Mouse (Mus musculus) kidney, embryonic 16.5 days (tissue): ENCODE measurements around the gene BC024978. TPM values are rescaled to one million over a fixed set of nuclear protein-coding genes. Genes with fewer than 3 reads are reported as not detected.

ENCODE experiments used
- ATAC-seq: fragments of 200-750 bp; cut with Nextera tagmentation; 2 replicates; pipeline ENCODE4 v1.8.0; 2017; ENCODE audit warnings: moderate TSS enrichment; ENCODE audit not compliant: low FRiP score, low TSS enrichment
- H3K27ac ChIP-seq: fragments of 300-500 bp; sonication (generic); 2 replicates; pipeline ENCODE4 v1.5.1; 2014; ENCODE audit warnings: low read length
- H3K27me3 ChIP-seq: fragments of 300-500 bp; sonication (generic); 2 replicates; pipeline ENCODE4 v1.6.1; 2014; ENCODE audit warnings: low read length, control low read depth, mixed read lengths; ENCODE audit not compliant: insufficient read depth
- H3K36me3 ChIP-seq: fragments of 300-500 bp; sonication (generic); 2 replicates; pipeline ENCODE4 v1.6.1; 2014; ENCODE audit warnings: low read length, control low read depth, mixed read lengths; ENCODE audit not compliant: insufficient read depth
- H3K4me1 ChIP-seq: fragments of 300-500 bp; sonication (generic); 2 replicates; pipeline ENCODE4 v1.6.1; 2014; ENCODE audit warnings: low read length, control low read depth, mixed read lengths; ENCODE audit not compliant: insufficient read depth
- H3K4me2 ChIP-seq: fragments of 300-500 bp; sonication (generic); replicated peaks from 2 replicates; pipeline ENCODE4 v1.6.1; 2014; ENCODE audit warnings: low read depth, low read length
- H3K4me3 ChIP-seq: fragments of 300-500 bp; sonication (generic); 2 replicates; pipeline ENCODE4 v1.5.1; 2014; ENCODE audit warnings: mild to moderate bottlenecking, low read length
- H3K9ac ChIP-seq: fragments of 300-500 bp; sonication (generic); replicated peaks from 2 replicates; pipeline ENCODE4 v1.6.1; 2014; ENCODE audit warnings: low read length
- H3K9me3 ChIP-seq: fragments of 300-500 bp; sonication (generic); 2 replicates; pipeline ENCODE4 v1.6.1; 2016; ENCODE audit warnings: low read length, control low read depth
- WGBS: fragments of 180-500 bp; shearing (Covaris S2); extraction: QIAGEN DNeasy Blood & Tissue Kit; methylation state at CpG from one replicate; pipeline ENCODE4 v1.1.7; 2014; 5-methylcytosine and 5-hydroxymethylcytosine counted together
- microRNA counts: library from miRNA; unstranded; fragments of <30 nt; microRNA quantifications from one replicate; lab custom pipeline; 2016
- microRNA-seq: library from miRNA; unstranded; fragments of <30 nt; microRNA quantifications from one replicate; pipeline ENCODE4, GENCODE M21; 2016
- polyA plus RNA-seq: library from polyadenylated mRNA; unstranded; fragments of >200 nt; fragmentation: Nextera tagmentation; extraction: Ambion mirVana; gene quantifications from 2 replicates; pipeline ENCODE4 v1.2.1, GENCODE M21; 2015

BC024978 gene
- polyA plus RNA-seq, 1 experiment from 2014 or later, result 4.1 TPM

DNA sequence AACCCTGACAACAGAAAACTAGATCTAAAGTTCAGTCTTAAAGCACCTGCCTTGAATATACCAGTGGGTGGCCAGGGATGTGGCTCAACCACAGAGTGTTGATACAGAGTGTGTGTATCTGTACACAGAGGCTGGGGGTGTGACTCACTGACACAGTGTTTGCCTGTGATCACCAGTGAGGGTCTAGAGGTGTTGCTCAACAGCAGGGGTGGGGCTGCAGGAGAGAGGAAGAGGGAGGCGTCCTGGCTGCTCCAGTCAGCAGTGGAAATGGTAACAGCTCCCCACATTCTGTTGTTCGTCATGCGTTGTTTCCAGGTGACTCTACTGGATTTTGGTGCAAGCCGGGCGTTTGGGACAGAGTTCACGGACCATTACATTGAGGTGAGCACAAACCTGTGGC, 56.4 kb downstream of the BC024978 start:
- Histone ChIP-seq H3K9ac (no peak overlapping the region), H3K27ac (no peak overlapping the region), H3K9me3 (no peaks in the 10 kb centered on the region), H3K4me3 (no peak overlapping the region), H3K36me3 (peaks cover 11% of the 10 kb centered on the region), H3K4me1 (0 out of 2 replicates have a peak, but pooled peaks cover under 1% of the 10 kb centered on the region), H3K27me3 (no peaks in the 10 kb centered on the region), H3K4me2 (no peak overlapping the region)
- 75% methylated on average over 6 of the region's 6 CpGs for WGBS
- no peak for ATAC-seq

DNA sequence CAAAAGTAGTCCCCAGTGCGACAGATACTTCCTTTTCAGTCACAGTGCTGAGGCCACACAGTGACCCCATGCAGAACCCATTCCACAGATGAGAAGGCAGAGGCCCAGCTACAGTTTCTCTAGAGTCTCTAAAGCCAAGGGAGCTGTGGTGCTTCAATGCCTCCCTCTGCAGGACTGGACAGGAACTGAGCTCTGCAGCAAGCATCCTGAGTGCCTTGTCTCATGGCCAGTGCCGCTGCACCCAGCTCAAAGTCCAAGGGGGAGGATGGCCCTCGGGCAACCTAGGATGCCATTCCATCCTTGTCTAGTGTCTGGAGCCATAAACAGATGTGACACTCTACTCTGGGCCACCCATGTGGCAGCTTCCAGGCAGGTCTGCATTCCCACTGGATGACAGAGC, 60.1 kb downstream of the BC024978 start:
- H3K4me3 ChIP-seq, result no peak overlapping the region
- H3K27me3 ChIP-seq, result no peaks in the 10 kb centered on the region
- no peaks in the 10 kb centered on the region for H3K9me3 ChIP-seq
- no peak for ATAC-seq
- WGBS, result 64% methylated on average over 3 of the region's 3 CpGs
- H3K36me3 ChIP-seq, result 0 out of 2 replicates have a peak, but pooled peaks cover 6% of the 10 kb centered on the region
- peaks cover 30% of the 10 kb centered on the region for H3K4me1 ChIP-seq
- no peak overlapping the region for H3K4me2 ChIP-seq
- no peak overlapping the region for H3K27ac ChIP-seq
- no peak overlapping the region for H3K9ac ChIP-seq

DNA sequence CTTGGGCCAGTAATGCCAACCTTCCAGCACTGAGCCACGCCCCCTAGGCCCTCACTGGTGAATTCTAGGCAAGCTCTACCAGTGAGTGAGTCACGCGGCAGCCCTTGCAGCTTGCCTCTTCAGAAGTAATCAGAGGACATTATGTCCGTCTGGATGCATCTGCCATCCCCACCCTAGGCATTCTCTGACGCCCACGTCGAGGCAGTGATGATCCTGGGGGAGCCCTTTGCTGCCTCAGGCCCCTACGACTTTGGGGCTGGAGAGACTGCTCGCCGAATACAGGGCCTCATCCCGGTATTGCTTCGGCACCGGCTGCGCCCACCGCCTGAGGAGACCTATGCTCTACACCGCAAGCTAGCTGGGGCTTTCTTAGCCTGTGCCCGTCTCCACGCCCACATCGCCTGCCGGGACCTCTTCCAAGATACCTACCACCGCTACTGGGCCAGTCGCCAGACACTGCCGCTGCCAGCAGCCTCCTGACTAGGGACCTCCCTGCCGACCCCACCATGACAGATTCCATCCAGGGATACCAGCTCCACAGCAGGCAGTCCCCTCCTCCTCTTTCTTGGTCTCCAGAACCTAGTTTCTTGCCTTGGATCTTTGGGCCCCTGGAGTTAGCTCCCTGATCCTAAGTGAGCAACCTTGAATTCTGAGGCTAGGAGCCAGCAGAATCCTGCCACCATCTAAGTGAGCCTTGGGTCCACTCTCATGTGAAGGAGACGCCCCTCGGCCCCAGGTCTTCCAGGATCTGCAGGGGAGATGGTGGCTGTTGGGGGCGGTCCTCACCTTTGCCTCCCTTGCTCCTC, 61.7 kb downstream of the BC024978 start:
- WGBS, result 25% methylated on average over 27 of the region's 27 CpGs
- no peaks in the 10 kb centered on the region for H3K27me3 ChIP-seq
- no peak overlapping the region; the same call in 1 of the 2 replicates for H3K4me3 ChIP-seq
- no peak overlapping the region for H3K9ac ChIP-seq
- ATAC-seq, result no peak
- H3K9me3 ChIP-seq, result no peaks in the 10 kb centered on the region
- H3K4me2 ChIP-seq, result peak overlapping the region; percentile 89
- peaks cover under 1% of the 10 kb centered on the region; the same call in 1 of the 2 replicates for H3K36me3 ChIP-seq
- peaks cover 30% of the 10 kb centered on the region for H3K4me1 ChIP-seq
- H3K27ac ChIP-seq, result peak overlapping the region; percentile 31; the same call in 1 of the 2 replicates

DNA sequence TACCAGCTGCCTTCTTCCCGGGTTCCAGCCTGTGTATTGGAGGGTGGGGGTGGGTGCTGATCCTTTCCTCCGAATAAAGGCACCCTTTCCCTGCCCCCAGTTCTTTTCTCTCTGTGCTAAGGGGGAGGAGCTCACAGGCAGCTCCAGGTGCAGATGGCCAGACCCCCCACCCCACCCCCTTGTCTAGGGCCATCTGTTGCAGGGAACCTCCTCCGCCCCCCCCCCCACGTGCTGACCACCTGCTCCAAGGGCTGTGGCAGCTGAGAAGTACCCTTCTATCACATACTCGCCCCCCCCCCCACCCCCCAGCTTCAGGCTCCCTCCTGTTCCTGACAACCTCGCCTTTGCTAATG, 62.2 kb downstream of the BC024978 start:
- H3K27me3 ChIP-seq, result no peaks in the 10 kb centered on the region
- H3K9ac ChIP-seq, result peak overlapping the region; percentile 65
- peaks cover 3% of the 10 kb centered on the region; the same call in 1 of the 2 replicates for H3K36me3 ChIP-seq
- 0% methylated on average over 4 of the region's 6 CpGs for WGBS
- H3K9me3 ChIP-seq, result no peaks in the 10 kb centered on the region
- peaks cover 30% of the 10 kb centered on the region for H3K4me1 ChIP-seq
- H3K4me3 ChIP-seq, result peak overlapping the region; percentile 78
- peak overlapping the region; percentile 89 for H3K4me2 ChIP-seq
- peak; percentile 0; the same call in 1 of the 2 replicates for ATAC-seq
- peak overlapping the region; percentile 55; the same call in 1 of the 2 replicates for H3K27ac ChIP-seq

DNA sequence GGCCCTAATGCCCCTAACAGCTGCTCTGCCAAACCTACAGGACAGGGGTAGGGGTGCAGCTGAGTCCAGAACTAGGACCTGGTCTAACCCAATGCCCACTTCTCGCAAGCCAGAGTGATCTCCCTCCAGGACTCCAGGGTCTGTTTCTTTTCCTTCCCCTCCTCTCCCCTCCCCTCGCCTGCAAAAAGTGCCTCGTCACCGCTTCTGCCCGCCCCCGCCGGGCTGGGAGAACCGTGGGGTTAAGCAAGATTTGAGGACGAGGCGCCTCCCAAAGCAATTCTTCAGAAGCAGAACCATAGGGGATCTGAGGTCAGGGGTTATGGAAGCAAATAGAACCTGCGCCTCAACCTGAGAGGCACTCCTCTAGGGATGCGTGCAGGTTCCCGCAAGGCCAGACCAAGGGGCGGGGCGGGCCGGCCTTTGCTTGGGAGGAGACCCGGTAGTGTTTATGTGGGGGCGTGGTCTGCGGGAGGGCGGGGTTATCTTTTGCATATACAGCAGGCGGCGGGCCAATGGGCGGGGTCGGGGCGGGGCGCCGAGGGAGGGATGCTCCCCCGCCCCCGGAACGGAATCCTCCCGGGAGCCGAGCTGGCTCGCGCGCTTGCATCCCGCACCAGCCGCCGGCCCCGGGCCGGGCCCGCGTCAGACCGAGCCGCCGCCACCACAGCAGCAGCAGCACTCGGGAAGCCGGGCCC, 62.8 kb downstream of the BC024978 start, which contains the start of gene Numbl:
Gene Numbl, plus strand, starts transcription at position 229 of the 695 bp plus-strand sequence.
- no peaks in the 10 kb centered on the region for H3K27me3 ChIP-seq
- ATAC-seq, result peak; percentile 87
- peak within 1 kb of the TSS; percentile 62 for H3K27ac ChIP-seq
- peaks cover 8% of the 10 kb centered on the region; the same call in 1 of the 2 replicates for H3K36me3 ChIP-seq
- peak within 1 kb of the TSS; percentile 89 for H3K4me2 ChIP-seq
- H3K9ac ChIP-seq, result peak within 1 kb of the TSS; percentile 88
- H3K4me3 ChIP-seq, result peak within 1 kb of the TSS; percentile 78
- H3K4me1 ChIP-seq, result peaks cover 30% of the 10 kb centered on the region
- no peaks in the 10 kb centered on the region for H3K9me3 ChIP-seq
- WGBS, result under 1% methylated on average over 47 of the region's 47 CpGs

DNA sequence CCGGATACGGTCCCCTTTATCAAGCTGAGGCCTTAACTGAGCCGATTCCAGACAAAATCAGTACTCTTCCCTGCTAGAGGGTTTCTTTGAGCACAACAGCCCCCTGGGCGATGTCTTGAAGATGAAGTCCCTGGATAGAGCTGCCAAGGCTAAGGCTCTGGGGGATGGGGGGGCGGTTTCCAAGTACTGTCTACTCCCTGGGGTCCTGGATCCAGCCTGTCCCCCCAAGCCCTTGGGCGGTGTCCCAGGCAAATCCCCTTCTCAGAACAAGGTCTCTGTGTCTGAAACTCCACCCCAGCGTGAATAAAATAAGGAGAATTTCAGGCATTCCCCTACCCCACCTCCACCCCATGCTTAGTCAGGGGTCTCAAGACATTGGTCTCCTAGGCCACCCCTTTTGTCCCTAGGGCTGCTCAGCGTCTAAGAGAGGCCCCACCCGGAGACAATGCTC, 63.7 kb downstream of the BC024978 start:
- Histone ChIP-seq H3K4me3 (peak overlapping the region; percentile 78), H3K36me3 (peaks cover 8% of the 10 kb centered on the region; the same call in 1 of the 2 replicates), H3K27me3 (no peaks in the 10 kb centered on the region), H3K9ac (peak overlapping the region; percentile 88), H3K4me1 (peaks cover 30% of the 10 kb centered on the region), H3K9me3 (no peaks in the 10 kb centered on the region), H3K4me2 (peak overlapping the region; percentile 89), H3K27ac (peak overlapping the region; percentile 62; the same call in 1 of the 2 replicates)
- 4% methylated on average over 9 of the region's 9 CpGs for WGBS
- ATAC-seq, result no peak

DNA sequence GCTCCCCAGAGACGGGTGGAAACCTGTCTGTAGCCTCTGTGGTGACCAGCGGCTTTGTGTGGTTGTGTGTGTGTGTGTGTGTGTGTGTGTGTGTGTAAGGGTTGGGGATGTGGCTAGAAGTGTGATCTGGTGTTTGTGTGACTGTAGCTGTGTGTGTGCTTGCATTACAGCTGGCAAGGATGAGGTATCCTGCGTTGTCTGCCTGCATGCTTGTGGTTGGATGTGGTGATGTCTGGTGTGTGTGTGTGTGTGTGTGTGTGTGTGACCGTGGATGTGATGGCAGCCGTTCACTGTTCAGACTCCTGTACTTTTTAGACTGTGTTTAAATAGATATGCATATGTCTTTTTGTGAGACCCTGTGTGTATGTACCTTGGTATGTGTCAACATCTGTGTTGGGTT, 64.2 kb downstream of the BC024978 start:
- peak overlapping the region; percentile 89 for H3K4me2 ChIP-seq
- peaks cover 8% of the 10 kb centered on the region; the same call in 1 of the 2 replicates for H3K36me3 ChIP-seq
- H3K4me1 ChIP-seq, result peaks cover 30% of the 10 kb centered on the region
- WGBS, result 39% methylated on average over 5 of the region's 5 CpGs
- peak overlapping the region; percentile 78 for H3K4me3 ChIP-seq
- H3K9ac ChIP-seq, result peak overlapping the region; percentile 88
- no peaks in the 10 kb centered on the region for H3K9me3 ChIP-seq
- H3K27ac ChIP-seq, result no peak overlapping the region
- no peaks in the 10 kb centered on the region for H3K27me3 ChIP-seq
- ATAC-seq, result no peak

MicroRNAs within 50 kb of the gene (microRNA counts, 519-probe panel; counts per million panel counts)
- 104 counts per million, percentile 35 among the panel's probes with 10 or more counts for microRNA mmu-miR-1191 (lab: Ali Mortazavi, UCI)

Small RNAs within 50 kb of the gene (microRNA-seq; reads per million reads assigned to microRNA genes)
- gene Mir1191 (4.1 reads per million, percentile 18 among the genes with 10 or more reads in this experiment), gene Mir3101 (1.4 reads per million)

Other genes starting within 250 kb of the BC024978 start
- gene Cyp2a12, start 166.7 kb upstream of the BC024978 start, polyA plus RNA-seq, result not detected in 2 replicates
- gene Cyp2f2, start 75.9 kb upstream of the BC024978 start, polyA plus RNA-seq, result 0.30 and 0.49 TPM in 2 replicates
- 0.10 and 0.24 TPM in 2 replicates for gene Cyp2t4, start 42.1 kb upstream of the BC024978 start, polyA plus RNA-seq
- gene Egln2, start 29.0 kb upstream of the BC024978 start, polyA plus RNA-seq, result 75.4 and 76.9 TPM in 2 replicates
- 65.7 and 67.9 TPM in 2 replicates for gene Rab4b, start 16.9 kb upstream of the BC024978 start, polyA plus RNA-seq
- not detected in 2 replicates for gene Gm21983, start 14.7 kb upstream of the BC024978 start, polyA plus RNA-seq
- gene Mia, start 14.6 kb upstream of the BC024978 start, polyA plus RNA-seq, result 18.5 and 22.3 TPM in 2 replicates
- gene Snrpa, start 490 bp downstream of the BC024978 start, polyA plus RNA-seq, result 305 and 323 TPM in 2 replicates
- gene Itpkc, start 32.9 kb downstream of the BC024978 start, polyA plus RNA-seq, result 5.5 and 6.4 TPM in 2 replicates
- 26.4 and 28.6 TPM in 2 replicates for gene Coq8b, start 37.2 kb downstream of the BC024978 start, polyA plus RNA-seq
- gene Numbl, start 62.7 kb downstream of the BC024978 start, polyA plus RNA-seq, result 13.5 and 16.4 TPM in 2 replicates
- gene Ltbp4, start 141.9 kb downstream of the BC024978 start, polyA plus RNA-seq, result 45.9 and 55.8 TPM in 2 replicates
- gene Shkbp1, start 160.2 kb downstream of the BC024978 start, polyA plus RNA-seq, result 51.4 and 56.9 TPM in 2 replicates
- gene Gm20479, start 161.6 kb downstream of the BC024978 start, polyA plus RNA-seq, result 0.64 and 0.80 TPM in 2 replicates